Mouse (Mus musculus) forebrain, postnatal 0 days (tissue): ENCODE measurements around the gene Fkbp11. TPM values are rescaled to one million over a fixed set of nuclear protein-coding genes. Genes with fewer than 3 reads are reported as not detected.

Experiments
- ATAC-seq: fragments of 200-750 bp; cut with Nextera tagmentation; 2 replicates; pipeline ENCODE4 v1.8.0; 2017; ENCODE audit warnings: mild to moderate bottlenecking, moderate library complexity
- DNase-seq: peaks from one replicate; pipeline ENCODE4 v3.0.0-alpha.2; 2015
- H3K27ac ChIP-seq: fragments of 300-500 bp; sonication (generic); 2 replicates; pipeline ENCODE4 v1.5.1; 2014; ENCODE audit warnings: low read depth, mild to moderate bottlenecking, antibody characterized with exemption, low read length, moderate library complexity, mixed read lengths
- H3K27me3 ChIP-seq: fragments of 300-500 bp; sonication (generic); 2 replicates; pipeline ENCODE4 v1.6.1; 2014; ENCODE audit warnings: mild to moderate bottlenecking, low read length, mixed read lengths; ENCODE audit not compliant: insufficient read depth
- H3K36me3 ChIP-seq: fragments of 300-500 bp; sonication (generic); 2 replicates; pipeline ENCODE4 v1.6.1; 2014; ENCODE audit warnings: mild to moderate bottlenecking, moderate library complexity; ENCODE audit not compliant: insufficient read depth
- H3K4me1 ChIP-seq: fragments of 300-500 bp; sonication (generic); 2 replicates; pipeline ENCODE4 v1.6.1; 2014; ENCODE audit warnings: antibody characterized with exemption; ENCODE audit not compliant: insufficient read depth
- H3K4me2 ChIP-seq: fragments of 300-500 bp; sonication (generic); 2 replicates; pipeline ENCODE4 v1.6.1; 2014; ENCODE audit warnings: low read depth, mild to moderate bottlenecking, moderate library complexity
- H3K4me3 ChIP-seq: fragments of 300-500 bp; sonication (generic); 2 replicates; pipeline ENCODE4 v1.5.1; 2014; ENCODE audit warnings: low read depth, low read length, mixed read lengths
- H3K9ac ChIP-seq: fragments of 300-500 bp; sonication (generic); 2 replicates; pipeline ENCODE4 v1.6.1; 2014; ENCODE audit warnings: mild to moderate bottlenecking
- H3K9me3 ChIP-seq: fragments of 300-500 bp; sonication (generic); 2 replicates; pipeline ENCODE4 v1.6.1; 2016; ENCODE audit warnings: low read length
- CTCF ChIP-seq: sonication (generic); IDR thresholded peaks from 2 replicates; pipeline ENCODE4 v1.5.1; 2016; ENCODE audit warnings: antibody characterized with exemption, control low read depth, low read depth
- WGBS: fragments of 180-500 bp; shearing (Covaris S2); extraction: QIAGEN DNeasy Blood & Tissue Kit; methylation state at CpG from one replicate; pipeline ENCODE4 v1.1.7; 2014; 5-methylcytosine and 5-hydroxymethylcytosine counted together
- polyA plus RNA-seq: library from polyadenylated mRNA; unstranded; fragments of >200 nt; fragmentation: Nextera tagmentation; extraction: Ambion mirVana; gene quantifications from 2 replicates; pipeline ENCODE4 v1.2.1, GENCODE M21; 2015
- total RNA-seq: library from RNA; depleted of rRNA; stranded (reverse); fragments of >200 nt; gene quantifications from 2 replicates; pipeline ENCODE4 v1.2.3, GENCODE M21; 2014

Gene Fkbp11
- total and polyA plus RNA-seq, 2 experiments from 2014 or later: 0.90 to 5.2 TPM

DNA sequence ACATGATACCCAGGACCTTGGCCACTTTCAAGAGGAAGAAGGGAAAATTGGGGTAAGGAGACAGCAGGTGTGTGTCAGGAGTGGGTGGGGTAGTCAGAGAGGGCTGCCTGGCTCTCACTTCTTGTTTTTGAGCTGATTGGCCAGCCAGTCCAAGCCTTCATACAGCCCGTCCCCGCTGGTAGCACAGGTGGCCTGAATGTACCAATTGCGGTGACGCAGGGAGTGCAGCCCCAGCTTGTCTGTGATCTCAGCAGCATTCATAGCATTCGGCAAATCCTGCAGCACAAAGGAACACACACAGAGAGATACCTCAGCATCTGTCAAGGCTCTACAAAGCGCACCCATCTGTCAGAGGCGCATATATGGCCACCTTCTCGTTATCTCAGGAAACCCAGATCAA is 12.2 kb upstream of the Fkbp11 start:
- ATAC-seq: no peak
- H3K27me3 ChIP-seq: no peaks in the 10 kb centered on the region
- no peak for DNase-seq
- H3K9ac ChIP-seq: no peak overlapping the region
- WGBS: 81% methylated on average over 8 of the region's 8 CpGs
- no peak overlapping the region for H3K4me2 ChIP-seq
- H3K4me3 ChIP-seq: no peak overlapping the region
- no peaks in the 10 kb centered on the region for H3K9me3 ChIP-seq
- H3K4me1 ChIP-seq: no peaks in the 10 kb centered on the region
- H3K27ac ChIP-seq: no peak overlapping the region
- peaks cover 57% of the 10 kb centered on the region for H3K36me3 ChIP-seq
- TF ChIP-seq CTCF: no peak

DNA sequence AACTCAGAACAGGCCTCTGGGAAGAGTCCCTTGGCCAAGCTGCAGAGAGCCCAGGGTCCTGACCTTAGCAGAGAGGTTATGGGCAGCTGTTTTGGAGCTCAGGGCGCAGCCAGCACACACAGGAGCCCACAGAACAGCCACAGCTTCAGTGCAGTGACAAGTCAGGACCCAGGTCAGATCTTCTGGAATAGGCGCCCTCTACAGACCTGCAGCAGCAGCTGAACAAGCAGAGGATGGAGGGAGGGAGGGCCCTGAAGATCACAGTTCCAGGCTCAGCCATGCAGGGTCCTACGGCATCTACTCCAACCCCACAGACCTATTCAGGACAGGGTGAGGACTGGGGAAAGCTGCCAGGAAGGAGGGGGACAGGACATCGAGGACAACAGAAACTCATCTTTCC is 10.8 kb upstream of the Fkbp11 start:
- 68% methylated on average over 4 of the region's 4 CpGs for WGBS
- Histone ChIP-seq H3K36me3 (peaks cover 58% of the 10 kb centered on the region), H3K4me1 (no peaks in the 10 kb centered on the region), H3K9me3 (no peaks in the 10 kb centered on the region), H3K4me3 (no peak overlapping the region), H3K27me3 (no peaks in the 10 kb centered on the region), H3K4me2 (no peak overlapping the region), H3K27ac (no peak overlapping the region), H3K9ac (no peak overlapping the region)
- DNase-seq: no peak
- 0 out of 2 replicates have a peak, but pooled peaks have one; percentile 22 for TF ChIP-seq CTCF
- ATAC-seq: peak; percentile 27; the same call in 1 of the 2 replicates

DNA sequence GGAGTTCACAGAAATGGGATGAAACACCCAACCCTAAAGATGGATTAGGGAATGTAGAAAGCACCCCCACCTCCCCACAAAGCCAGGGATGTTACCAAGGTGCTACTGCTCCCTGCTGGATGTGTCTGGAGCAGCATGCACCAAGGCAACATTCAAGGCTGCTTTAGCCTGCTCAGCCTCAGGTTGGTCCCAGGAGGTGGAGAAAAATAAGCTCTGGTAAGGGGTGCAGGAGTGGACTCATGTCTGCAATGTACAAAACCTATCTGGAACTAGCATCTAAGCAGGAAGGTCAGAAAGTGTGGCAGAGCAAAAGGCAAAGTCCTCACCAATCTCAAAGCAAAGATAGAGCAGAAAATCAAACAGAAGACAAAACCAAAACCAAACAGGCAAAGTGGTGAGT is 9.9 kb upstream of the Fkbp11 start:
- TF ChIP-seq CTCF: peak; percentile 72
- DNase-seq (peak; percentile 51), ATAC-seq (peak; percentile 60; the same call in 1 of the 2 replicates)
- no peak overlapping the region for H3K27ac ChIP-seq
- H3K36me3 ChIP-seq: peaks cover 54% of the 10 kb centered on the region
- no peak overlapping the region for H3K4me2 ChIP-seq
- no peaks in the 10 kb centered on the region for H3K9me3 ChIP-seq
- H3K9ac ChIP-seq: no peak overlapping the region
- H3K27me3 ChIP-seq: no peaks in the 10 kb centered on the region
- no peak overlapping the region for H3K4me3 ChIP-seq
- no peaks in the 10 kb centered on the region for H3K4me1 ChIP-seq

DNA sequence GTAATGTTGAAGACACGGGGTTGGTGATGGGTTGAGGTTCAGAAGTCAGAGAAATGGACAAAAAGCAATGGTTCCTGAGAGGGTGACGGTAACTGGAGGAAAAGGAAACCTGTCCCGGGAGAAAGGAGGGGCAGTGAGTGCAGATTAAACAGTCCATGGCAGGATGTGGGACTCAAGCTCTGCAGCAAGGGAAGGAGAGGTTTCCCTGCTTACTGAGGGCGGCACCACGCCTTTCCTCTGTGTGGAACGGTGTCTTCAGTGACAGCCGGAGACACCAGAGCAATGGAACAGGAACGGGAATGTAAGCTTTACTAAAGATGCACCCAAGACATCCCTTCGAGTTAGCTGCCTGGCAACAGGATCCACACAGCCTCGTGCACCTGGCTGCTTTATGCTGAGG is 8.5 kb upstream of the Fkbp11 start:
- DNase-seq: no peak
- H3K27ac ChIP-seq: no peak overlapping the region
- WGBS: 90% methylated on average over 10 of the region's 10 CpGs

DNA sequence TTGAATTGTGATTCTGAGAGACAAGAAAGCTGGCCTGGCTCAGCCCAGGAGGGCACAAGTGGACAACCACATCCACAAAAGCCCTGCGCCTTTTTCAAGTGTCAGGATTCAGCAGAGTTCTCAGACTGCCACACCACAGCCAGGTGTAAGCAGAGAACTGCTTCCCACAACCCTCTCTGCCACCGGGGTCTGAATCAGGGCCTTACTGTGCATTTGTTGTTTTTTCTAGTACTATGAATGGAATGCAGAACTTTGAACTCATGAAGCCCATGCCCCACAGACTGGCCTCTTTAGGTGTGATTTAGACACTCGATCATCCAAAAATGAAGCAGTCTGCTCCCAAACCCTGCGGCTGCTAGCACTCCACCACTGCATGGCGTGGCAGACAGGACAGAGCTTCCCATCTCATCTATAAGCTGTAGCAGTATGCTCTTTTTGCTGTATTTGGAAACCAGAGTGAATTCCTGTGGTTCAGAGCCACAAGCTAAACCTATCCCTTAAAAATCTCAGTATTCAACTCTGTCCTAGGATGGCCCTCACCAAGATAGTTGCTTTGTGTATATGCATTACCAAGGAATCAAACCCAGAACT is 6.1 kb upstream of the Fkbp11 start:
- WGBS: 81% methylated on average over 5 of the region's 5 CpGs
- no peak for ATAC-seq
- no peak overlapping the region for H3K4me3 ChIP-seq

More for the DNA sequence above, 8.5 kb upstream of the Fkbp11 start:
- Histone ChIP-seq H3K27me3 (no peaks in the 10 kb centered on the region), H3K9me3 (no peaks in the 10 kb centered on the region), H3K9ac (no peak overlapping the region), H3K36me3 (peaks cover 54% of the 10 kb centered on the region), H3K4me1 (no peaks in the 10 kb centered on the region), H3K4me2 (no peak overlapping the region), H3K4me3 (no peak overlapping the region)
- no peak for ATAC-seq
- TF ChIP-seq CTCF: no peak

DNA sequence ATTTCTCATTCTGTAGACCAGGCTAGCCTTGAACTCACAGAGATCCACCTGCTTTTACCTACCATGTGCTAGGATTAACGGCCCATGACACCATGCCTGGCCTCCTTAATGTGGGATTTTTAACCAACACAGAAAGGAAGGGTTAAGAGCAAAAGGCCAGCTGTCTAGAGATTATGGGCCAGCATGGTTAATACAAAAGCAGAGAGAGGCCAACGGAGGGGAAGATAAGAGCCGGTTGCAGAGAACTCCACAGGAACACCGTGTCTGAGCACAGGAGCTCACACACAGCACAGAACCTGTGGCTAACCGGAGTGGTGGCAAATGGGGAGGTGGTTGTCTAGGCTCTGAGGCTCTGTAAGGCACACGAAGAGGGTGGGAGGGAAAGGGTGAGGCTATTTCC is 5.4 kb upstream of the Fkbp11 start:
- H3K36me3 ChIP-seq: peaks cover 24% of the 10 kb centered on the region
- no peaks in the 10 kb centered on the region for H3K9me3 ChIP-seq
- DNase-seq (no peak), ATAC-seq (no peak)
- H3K9ac ChIP-seq: no peak overlapping the region
- H3K27me3 ChIP-seq: 0 out of 2 replicates have a peak, but pooled peaks cover 7% of the 10 kb centered on the region
- no peak for TF ChIP-seq CTCF
- WGBS: 72% methylated on average over 6 of the region's 6 CpGs
- no peak overlapping the region for H3K27ac ChIP-seq
- H3K4me3 ChIP-seq: no peak overlapping the region
- H3K4me1 ChIP-seq: no peaks in the 10 kb centered on the region
- H3K4me2 ChIP-seq: no peak overlapping the region

More for the DNA sequence above, 6.1 kb upstream of the Fkbp11 start:
- no peak overlapping the region for H3K9ac ChIP-seq
- no peak overlapping the region for H3K4me2 ChIP-seq
- H3K27me3 ChIP-seq: 0 out of 2 replicates have a peak, but pooled peaks cover under 1% of the 10 kb centered on the region
- H3K4me1 ChIP-seq: no peaks in the 10 kb centered on the region
- no peak overlapping the region for H3K27ac ChIP-seq
- no peak for TF ChIP-seq CTCF
- peaks cover 31% of the 10 kb centered on the region for H3K36me3 ChIP-seq
- DNase-seq: no peak
- no peaks in the 10 kb centered on the region for H3K9me3 ChIP-seq

DNA sequence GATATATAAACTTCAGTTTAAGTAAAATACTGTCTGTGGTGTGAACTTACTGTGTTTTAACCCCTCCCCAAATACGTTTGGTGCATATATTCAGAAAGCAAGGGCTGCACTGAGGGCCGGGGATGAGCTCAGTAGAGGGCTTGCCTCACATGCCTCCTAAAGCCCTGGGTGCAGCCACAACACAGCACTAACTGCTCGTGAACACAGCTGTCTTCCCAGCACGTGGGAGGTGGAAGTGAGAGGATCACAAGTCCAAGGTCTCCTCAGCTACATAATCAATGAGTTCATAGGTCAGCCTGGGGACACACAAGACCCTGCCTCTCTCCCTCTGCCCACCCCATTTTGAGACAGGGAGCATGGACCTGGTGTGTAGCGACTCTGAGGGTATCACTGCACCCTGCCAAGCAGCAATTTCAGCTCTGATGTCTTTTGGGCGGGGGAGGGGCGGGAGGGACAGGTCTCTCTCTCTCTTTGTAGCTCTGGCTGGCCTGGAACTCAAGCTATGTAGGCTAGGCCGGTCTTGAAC is 4.1 kb upstream of the Fkbp11 start:
- Histone ChIP-seq H3K27ac (no peak overlapping the region), H3K4me3 (no peak overlapping the region), H3K27me3 (0 out of 2 replicates have a peak, but pooled peaks cover 10% of the 10 kb centered on the region), H3K36me3 (peaks cover 18% of the 10 kb centered on the region), H3K9me3 (no peaks in the 10 kb centered on the region), H3K4me2 (no peak overlapping the region), H3K4me1 (0 out of 2 replicates have a peak, but pooled peaks cover 4% of the 10 kb centered on the region), H3K9ac (no peak overlapping the region)
- WGBS: 73% methylated on average over 8 of the region's 8 CpGs
- DNase-seq (no peak), ATAC-seq (no peak)
- no peak for TF ChIP-seq CTCF
